Mouse (Mus musculus): ENCODE data around the gene Tbata. TPM values are rescaled to one million over a fixed set of nuclear protein-coding genes. Genes with fewer than 3 reads are reported as not detected.

Tbata gene
- total and polyA plus RNA-seq, 3 experiments, result not detected

DNA sequence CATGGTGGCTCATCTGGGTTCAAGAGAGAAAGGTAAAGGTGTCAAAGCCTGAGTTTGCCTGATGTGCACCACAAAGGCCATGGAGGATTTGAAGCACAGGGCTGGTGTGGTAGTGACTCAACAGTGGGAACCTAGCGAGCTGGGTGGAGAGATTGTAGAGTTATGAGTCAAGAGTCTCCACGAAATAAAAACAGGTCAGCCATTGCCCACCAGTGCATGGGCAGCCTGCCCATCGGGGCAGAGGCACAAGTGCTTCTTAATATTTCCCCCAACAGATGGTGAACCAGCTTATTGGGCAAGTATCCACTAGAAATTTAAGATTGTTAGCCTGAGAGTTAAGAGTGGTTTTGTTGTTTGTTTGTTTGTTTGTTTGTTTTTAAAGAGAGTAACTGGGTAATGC, 40.8 kb upstream of the Tbata start:
- no peaks in the 10 kb centered on the region for H3K79me2 ChIP-seq (ENCODE audit: control insufficient read depth, insufficient read depth, low read length, poor library complexity)
- H3K4me3 ChIP-seq (ENCODE audit: control insufficient read depth in 1 of 2, insufficient read depth in 1 of 2, low read depth in 2 of 2, low read length in 2 of 2), result no peak overlapping the region
- no peaks in the 10 kb centered on the region for H3K4me1 ChIP-seq (ENCODE audit: control insufficient read depth in 1 of 2, insufficient read depth in 2 of 2, low read length in 2 of 2)
- H3K36me3 ChIP-seq (ENCODE audit: control insufficient read depth in 1 of 2, insufficient read depth in 2 of 2, low read length in 2 of 2), result peaks cover 0 to 3% of the 10 kb centered on the region in 2 experiments; a peak in 1 of 4 replicates
- no peak for DNase-seq (ENCODE audit: low read depth, low spot score)
- no peak for TF ChIP-seq MYB (IDR thresholded peaks at IDR 0.05; ENCODE audit: low read depth, low read length)
- TF ChIP-seq GABPA (IDR thresholded peaks at IDR 0.05; ENCODE audit: low read depth, low read length), result no peak
- TF ChIP-seq JUND (IDR thresholded peaks at IDR 0.05; ENCODE audit: low read depth, low read length), result no peak
- no peak for TF ChIP-seq BHLHE40 (IDR thresholded peaks at IDR 0.05; ENCODE audit: borderline replicate concordance, low read depth, low read length)
- TF ChIP-seq ZKSCAN1 (IDR thresholded peaks at IDR 0.05; ENCODE audit: low read depth, low read length), result no peak
- no peak for TF ChIP-seq E2F4 (IDR thresholded peaks at IDR 0.05; ENCODE audit: borderline replicate concordance, low read depth, low read length)
- TF ChIP-seq MEF2A (IDR thresholded peaks at IDR 0.05; ENCODE audit: extremely low read depth, insufficient replicate concordance, low read depth, low read length, poor library complexity, severe bottlenecking), result no peak
- no peak for TF ChIP-seq CHD1 (IDR thresholded peaks at IDR 0.05; ENCODE audit: low read depth, low read length)
- no peak for TF ChIP-seq ELF1 (IDR thresholded peaks at IDR 0.05; ENCODE audit: low read depth, low read length)
- no peak for TF ChIP-seq POLR2AphosphoS2 (IDR thresholded peaks at IDR 0.05; ENCODE audit: low read length)
- no peak for TF ChIP-seq MAZ (IDR thresholded peaks at IDR 0.05; ENCODE audit: low read depth, low read length)
- TF ChIP-seq ZC3H11A (IDR thresholded peaks at IDR 0.05; ENCODE audit: low read depth, low read length), result no peak
- no peak for TF ChIP-seq NELFE (IDR thresholded peaks at IDR 0.05; ENCODE audit: low read depth, low read length)
- no peak for TF ChIP-seq MAX (IDR thresholded peaks at IDR 0.05; ENCODE audit: low read length)
- H3K9me3 ChIP-seq (replicated peaks; ENCODE audit: insufficient read depth, low read length), result no peaks in the 10 kb centered on the region
- H3K27ac ChIP-seq (ENCODE audit: control insufficient read depth, low read depth, low read length), result no peak overlapping the region
- H3K9ac ChIP-seq (ENCODE audit: control insufficient read depth, low read depth, low read length, poor library complexity, severe bottlenecking), result no peak overlapping the region
- H3K27me3 ChIP-seq (ENCODE audit: control insufficient read depth in 1 of 2, insufficient read depth in 2 of 2, low read length in 2 of 2), result no peaks in the 10 kb centered on the region

DNA sequence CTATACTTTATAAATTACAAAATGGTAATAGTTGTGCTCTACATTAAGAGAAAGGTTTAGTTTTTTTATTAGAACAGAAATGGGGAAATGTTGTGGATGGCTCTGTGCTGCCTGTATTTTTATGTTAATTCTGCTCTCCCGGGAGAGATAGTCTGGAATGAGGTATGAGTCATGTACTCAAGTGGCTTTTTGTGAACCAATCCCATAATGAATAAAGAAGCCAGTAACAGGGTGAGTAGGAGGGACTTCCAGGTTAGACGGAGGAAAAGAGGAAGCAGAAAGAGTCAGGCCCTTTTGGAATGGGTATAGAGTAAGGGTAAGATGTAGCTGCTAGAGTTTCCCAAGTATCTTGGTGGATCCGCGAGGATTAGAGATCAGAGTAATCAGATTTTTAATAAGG, 37.7 kb upstream of the Tbata start:
- DNase-seq (ENCODE audit: low read depth, low spot score), result no peak
- H3K9ac ChIP-seq (ENCODE audit: control insufficient read depth, low read depth, low read length, poor library complexity, severe bottlenecking), result no peak overlapping the region
- no peak overlapping the region for H3K27ac ChIP-seq (ENCODE audit: control insufficient read depth, low read depth, low read length)

More for the DNA sequence above, 37.7 kb upstream of the Tbata start:
- Histone ChIP-seq H3K4me3 (ENCODE audit: control insufficient read depth in 1 of 2, insufficient read depth in 1 of 2, low read depth in 2 of 2, low read length in 2 of 2) (no peak overlapping the region), H3K4me1 (ENCODE audit: control insufficient read depth in 1 of 2, insufficient read depth in 2 of 2, low read length in 2 of 2) (no peaks in the 10 kb centered on the region), H3K9me3 (replicated peaks; ENCODE audit: insufficient read depth, low read length) (no peaks in the 10 kb centered on the region), H3K79me2 (ENCODE audit: control insufficient read depth, insufficient read depth, low read length, poor library complexity) (no peaks in the 10 kb centered on the region), H3K36me3 (ENCODE audit: control insufficient read depth in 1 of 2, insufficient read depth in 2 of 2, low read length in 2 of 2) (peaks cover 1 to 3% of the 10 kb centered on the region in 2 experiments; a peak in 2 of 4 replicates), H3K27me3 (ENCODE audit: control insufficient read depth in 1 of 2, insufficient read depth in 2 of 2, low read length in 2 of 2) (no peaks in the 10 kb centered on the region)
- TF ChIP-seq CHD2 (IDR thresholded peaks at IDR 0.05; ENCODE audit: low read length) (no peak), E2F4 (IDR thresholded peaks at IDR 0.05; ENCODE audit: borderline replicate concordance, low read depth, low read length) (no peak), HCFC1 (IDR thresholded peaks at IDR 0.05; ENCODE audit: low read depth, low read length) (no peak), GATA1 (IDR thresholded peaks at IDR 0.05; ENCODE audit: low read depth, low read length) (no peak)
